Mouse (Mus musculus) heart, postnatal 14 days (tissue): ENCODE results near the gene Syt2. TPM values are rescaled to one million over a fixed set of nuclear protein-coding genes. Genes with fewer than 3 reads are reported as not detected.

Experiments used
- DNase-seq, 2 experiments: peaks; one replicate each; pipeline ENCODE4 v3.0.0; 2021 to 2022
- intact Hi-C: fragments of 180-260 bp; cut with DNase I; formaldehyde crosslinking; loops from one replicate; pipeline ENCODE4 v1.15.1; 2025
- total RNA-seq, 2 experiments: library from RNA; stranded (reverse); gene quantifications; 2 replicates each; pipeline ENCODE4 v1.2.3; 2021

The Syt2 gene
- total RNA-seq, 2 experiments from 2014 or later, result not detected

DNA sequence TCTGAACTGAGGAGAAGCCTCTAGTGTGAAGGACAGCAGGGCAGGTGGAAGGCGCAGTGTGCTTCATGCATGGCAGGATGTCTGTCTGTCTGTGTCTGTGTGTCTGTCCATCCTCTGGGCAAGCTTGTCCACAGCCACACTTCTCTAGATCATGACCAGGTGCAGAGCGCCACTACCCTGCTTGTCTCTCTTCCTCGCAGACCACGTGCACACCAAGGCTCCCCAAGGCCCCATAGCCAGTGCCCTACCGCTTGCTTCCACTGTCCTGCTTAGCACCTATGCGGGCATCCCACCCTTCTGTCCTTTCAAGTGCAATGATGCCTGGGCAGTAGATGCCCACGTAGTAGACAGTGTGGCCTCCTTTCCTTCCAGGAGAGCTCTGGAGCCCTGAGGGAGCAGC lies 80.0 kb downstream of the Syt2 start:
- intact Hi-C loops, result loop anchor here (5.0 to 10.0 kb wide), 3 partner anchors 101 to 238 kb away; partner anchors contain the start of gene Ube2t

DNA sequence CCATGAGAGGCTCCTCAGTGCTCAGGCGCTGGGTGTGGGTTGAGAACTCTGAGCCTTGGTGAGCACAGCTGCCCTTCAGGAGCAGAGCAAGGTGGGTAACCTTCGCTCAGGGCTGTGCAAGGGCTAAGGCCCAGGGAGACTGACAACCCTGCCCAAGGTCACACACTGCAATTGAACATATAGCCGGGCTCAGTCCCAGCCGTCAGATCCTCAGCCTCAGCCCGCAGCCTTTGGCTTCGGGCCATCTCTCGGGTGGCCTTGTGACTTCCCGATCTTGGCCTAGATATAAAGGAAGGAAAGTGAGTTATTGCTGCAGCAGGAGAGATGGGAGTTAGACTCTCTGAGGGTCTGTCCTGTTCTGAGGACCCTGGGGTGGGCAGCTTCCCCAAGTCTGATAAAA lies 80.8 kb downstream of the Syt2 start:
- intact Hi-C loops, result loop anchor here (5.0 to 10.0 kb wide), 3 partner anchors 100 to 238 kb away; partner anchors contain the start of gene Ube2t
- DNase-seq, result no peak

More for the DNA sequence above, 80.0 kb downstream of the Syt2 start:
- DNase-seq, result no peak

DNA sequence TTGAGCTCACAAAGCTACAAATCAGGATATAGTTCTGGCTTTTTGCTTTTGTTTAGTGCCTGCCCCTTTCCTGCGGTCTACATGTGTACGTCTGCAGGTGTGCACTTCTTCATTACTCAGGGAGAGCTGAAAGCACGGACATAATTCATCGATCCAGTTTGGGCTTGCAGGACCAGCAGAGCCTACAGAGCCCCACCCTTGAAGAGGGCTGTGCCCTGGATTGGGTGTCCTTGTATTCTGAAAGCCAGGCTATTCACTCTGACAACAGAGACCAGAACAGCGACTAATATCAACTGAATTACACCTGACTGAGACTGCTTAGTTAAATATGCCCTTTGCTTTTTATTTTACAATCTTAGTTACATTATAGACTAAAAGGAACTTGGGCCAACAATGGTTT lies 87.2 kb downstream of the Syt2 start:
- DNase-seq, result no peak
- intact Hi-C loops, result no loop called here

DNA sequence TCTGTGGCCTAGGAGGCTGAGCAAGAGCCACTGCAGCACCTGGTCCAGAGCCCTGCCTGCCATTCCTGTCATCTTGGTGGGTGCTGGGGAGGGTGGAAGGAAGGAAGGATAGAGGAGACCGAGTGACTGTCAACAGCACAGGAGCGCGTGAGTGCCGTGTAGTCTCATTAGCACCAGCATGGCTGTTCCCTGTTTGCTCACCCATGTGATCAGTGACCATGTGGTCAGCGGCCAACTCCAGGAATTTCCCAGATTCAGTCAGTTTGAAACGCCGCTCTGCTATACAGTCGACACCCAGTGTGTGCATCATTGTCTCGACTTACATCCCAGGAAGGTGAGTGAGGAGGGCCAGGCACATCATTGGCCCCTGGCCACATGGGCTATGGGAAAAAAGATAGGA lies 91.0 kb downstream of the Syt2 start:
- intact Hi-C loops, result no loop called here
- no peak for DNase-seq

DNA sequence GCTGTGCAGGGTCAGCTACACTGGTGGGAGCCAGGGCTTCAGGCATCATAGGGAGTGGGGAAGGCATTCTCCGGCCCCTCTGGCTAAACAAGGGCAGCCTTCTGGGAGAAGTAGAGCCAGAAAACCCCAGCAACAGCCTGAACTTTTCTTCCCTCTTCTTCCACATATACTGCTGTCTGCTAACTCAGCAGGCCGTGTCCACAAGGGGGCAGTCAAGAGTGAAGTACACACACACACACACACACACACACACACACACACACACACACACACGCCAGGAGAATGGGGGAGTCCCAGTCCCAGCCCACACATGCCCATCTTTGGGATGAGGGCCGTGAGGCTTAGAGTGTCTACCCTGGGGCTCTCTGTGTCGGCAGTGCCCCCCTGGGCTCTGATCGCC lies 95.0 kb downstream of the Syt2 start:
- DNase-seq, result peak in 1 of 2 experiments; percentile 49
- intact Hi-C loops, result no loop called here

DNA sequence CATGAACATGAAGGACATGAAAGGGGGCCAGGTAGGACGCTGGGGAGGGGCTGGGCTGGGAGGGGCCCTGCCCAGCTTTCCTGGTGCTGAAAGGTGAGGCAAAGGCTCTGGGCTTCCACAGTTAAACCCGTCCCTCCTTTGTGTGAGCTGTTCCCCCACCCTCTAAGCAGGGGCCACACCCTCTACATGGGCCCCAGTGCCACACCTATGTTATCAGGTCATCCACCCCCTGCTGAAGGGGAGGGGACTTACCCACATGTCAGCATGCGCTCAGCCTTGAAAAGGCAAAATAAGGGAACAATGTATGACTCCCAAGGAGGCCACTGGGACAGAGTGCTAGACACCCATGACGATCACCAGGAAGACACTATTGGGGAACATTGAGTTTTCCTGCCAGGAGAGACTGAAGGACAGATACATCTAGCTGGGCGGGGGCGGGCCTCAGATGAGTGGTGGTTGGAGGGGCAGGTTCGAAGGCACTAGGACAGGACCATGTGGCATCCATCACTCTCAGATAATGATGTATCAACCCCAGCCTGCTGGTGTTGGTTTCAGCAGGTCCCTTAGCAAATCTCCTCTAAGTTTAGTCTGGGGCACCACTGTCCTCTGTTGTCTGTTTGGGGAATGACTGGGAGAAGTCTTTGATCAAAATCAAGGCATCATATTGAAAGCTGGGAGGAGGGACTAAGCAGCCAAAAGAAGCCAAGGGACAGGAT lies 95.6 kb downstream of the Syt2 start:
- DNase-seq, result no peak
- intact Hi-C loops, result no loop called here

DNA sequence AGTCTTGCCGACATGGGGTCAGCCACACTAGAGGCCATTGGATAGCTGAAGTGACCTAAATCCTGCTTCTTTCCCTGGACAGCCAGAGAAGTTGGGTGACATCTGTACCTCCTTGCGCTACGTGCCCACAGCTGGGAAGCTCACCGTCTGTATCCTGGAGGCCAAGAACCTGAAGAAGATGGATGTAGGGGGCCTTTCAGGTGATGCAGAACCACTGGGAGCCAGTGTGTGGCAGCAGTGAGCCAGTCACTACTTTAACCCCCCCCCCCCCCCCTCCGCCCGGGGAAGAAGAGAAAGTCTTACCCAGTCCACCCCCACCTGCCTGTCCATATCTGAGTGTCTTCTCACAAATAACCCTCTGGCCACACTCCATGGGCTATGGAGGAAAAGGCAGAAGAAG lies 99.2 kb downstream of the Syt2 start:
- intact Hi-C loops, result loop anchor here (2.0 kb wide), 1 partner anchor 87 kb away; no protein-coding TSS in a partner anchor
- DNase-seq, result peak; percentile 41 to 64

DNA sequence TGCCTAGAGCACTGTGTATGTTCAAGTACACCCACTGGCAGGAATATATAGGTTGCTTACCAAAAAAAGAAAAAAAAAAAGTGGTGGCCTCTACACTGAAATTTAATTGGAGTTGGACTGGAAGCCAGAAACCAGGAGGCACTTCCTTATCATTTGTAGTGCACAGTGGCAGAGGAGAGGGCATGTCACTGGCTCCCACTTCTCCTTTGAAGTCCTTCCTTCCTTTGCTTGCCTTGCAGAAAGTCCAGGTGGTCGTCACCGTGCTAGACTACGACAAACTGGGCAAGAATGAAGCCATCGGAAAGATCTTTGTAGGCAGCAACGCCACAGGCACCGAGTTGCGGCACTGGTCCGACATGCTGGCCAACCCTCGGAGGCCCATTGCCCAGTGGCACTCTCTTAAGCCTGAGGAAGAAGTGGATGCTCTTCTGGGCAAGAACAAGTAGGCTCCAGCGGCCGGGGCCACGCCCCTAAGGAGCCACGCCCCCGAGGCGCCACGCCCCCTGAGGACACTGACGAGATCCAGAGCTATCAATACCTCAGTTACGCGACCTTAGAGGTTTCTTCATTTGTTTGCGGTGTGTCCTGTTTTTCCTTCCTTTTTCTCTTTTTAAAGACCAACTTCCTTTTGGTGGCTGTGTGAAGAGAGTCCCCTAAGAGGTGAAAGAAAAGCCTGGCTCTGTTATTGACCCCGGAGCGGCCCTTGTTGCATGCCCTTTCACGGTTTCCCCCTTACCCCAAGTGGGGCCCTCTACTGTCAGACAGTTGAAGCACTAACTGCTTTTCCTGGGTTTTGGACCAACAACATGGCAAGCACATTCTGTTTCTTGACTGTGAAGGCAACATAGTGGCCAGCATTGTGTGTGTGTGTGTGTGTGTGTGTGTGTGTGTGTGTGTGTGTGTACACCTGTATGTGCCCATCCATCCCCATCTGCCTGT lies 101.0 kb downstream of the Syt2 start:
- peak; percentile 47 to 63 for DNase-seq

DNA sequence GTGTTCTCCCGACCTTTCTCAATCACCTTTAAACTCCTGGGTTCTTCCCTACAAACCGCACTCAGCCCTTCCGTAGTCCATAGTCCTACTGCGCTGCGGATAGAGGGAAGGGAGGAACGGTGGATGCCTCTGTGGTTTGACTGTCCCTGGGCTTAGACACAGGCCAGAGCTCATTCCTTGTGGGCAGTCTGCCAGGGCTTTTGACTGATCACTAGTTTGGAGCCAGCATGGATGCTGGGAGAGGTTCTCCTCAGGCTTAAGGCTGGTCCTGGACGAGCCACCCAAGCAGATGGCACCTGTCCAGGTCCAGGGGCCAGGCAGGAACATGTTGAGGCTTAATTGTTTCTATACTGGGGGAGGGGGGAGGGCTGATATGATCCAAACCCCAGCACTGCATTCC lies 103.4 kb downstream of the Syt2 start:
- peak; percentile 63 to 77 for DNase-seq
- intact Hi-C loops, result no loop called here

More for the DNA sequence above, 101.0 kb downstream of the Syt2 start:
- intact Hi-C loops, result no loop called here

DNA sequence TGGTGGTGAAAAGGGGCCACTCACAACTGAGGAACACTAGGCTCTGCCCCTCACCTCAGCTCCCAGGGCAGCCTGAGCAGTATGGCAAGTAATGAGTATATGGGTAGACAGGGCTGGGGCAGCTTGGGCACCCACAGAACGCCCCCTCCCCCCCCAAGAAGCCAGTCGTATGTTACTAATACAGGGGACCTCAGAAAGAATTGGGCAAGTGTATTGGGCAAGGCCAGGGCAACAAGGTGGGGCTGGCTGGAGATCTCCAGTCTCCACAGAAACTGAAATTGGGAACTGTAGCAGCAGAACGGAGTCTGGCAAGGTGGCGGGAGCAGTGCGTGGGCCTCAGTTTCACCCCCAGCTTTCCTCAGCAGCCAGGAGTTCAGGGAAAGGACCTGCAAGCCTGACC lies 106.0 kb downstream of the Syt2 start:
- intact Hi-C loops, result no loop called here
- DNase-seq, result no peak

DNA sequence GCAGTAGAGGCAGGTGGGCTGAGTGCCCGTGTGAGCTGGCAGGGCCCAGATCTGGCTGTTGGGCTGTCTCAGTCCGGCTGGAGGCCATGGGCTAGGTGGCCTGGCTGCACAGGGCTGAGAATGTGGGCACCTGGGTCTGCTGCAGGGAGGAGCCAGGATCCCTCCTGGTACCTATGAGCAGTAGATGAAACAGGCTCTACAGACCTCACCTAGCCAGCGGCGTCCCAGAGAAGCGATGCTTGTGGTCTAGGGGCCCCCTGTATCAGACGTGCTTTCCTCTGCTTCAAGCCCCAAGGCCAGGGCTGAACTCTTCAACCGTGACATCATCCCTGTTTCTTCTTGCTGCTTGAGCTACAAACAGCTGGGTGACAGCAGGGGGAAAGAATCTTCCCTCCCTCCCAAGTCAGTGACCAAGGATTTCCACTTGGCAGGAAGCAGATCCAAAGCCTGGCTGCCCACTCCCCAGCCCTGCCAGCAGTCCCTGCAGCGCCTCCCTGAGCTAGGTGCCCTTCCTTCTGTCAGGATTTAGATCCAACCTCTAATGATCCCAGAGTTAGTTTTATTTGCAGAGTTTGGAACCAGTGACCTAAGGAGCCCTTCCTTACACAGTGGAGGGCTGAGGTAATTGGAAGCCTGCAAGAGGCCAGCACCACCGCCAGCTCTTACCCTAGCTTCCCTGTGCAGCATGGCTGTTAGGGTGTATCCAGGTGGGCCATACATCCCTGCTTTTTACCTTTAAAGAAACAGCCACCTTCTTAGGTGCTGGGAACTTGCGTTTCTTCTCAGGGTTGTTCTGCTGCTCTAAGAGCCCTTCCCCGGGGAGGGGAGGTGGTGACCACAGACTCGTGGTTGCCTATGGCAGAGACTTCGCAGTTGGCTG lies 107.5 kb downstream of the Syt2 start:
- intact Hi-C loops, result no loop called here
- DNase-seq, result peak; percentile 39 to 67

DNA sequence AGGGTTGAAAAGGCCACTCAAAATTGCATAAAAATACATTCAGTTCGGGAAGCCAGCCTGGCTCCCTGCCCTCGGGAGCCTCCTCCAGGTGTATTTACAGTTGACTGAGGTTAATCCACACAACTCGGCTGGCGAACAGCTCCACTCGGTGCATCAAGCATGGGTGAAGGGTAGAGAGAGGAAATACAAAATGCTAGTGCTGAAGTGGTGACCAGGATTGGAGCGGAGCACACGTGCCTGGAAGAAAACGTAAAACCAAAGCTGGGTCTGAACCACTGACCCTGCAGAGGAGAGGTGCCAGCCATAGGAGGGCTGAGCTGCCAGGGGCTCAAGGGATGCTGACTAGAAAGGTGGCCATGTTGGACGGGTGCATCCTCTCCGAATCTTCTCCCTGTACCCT lies 108.3 kb downstream of the Syt2 start:
- no peak for DNase-seq
- intact Hi-C loops, result no loop called here

DNA sequence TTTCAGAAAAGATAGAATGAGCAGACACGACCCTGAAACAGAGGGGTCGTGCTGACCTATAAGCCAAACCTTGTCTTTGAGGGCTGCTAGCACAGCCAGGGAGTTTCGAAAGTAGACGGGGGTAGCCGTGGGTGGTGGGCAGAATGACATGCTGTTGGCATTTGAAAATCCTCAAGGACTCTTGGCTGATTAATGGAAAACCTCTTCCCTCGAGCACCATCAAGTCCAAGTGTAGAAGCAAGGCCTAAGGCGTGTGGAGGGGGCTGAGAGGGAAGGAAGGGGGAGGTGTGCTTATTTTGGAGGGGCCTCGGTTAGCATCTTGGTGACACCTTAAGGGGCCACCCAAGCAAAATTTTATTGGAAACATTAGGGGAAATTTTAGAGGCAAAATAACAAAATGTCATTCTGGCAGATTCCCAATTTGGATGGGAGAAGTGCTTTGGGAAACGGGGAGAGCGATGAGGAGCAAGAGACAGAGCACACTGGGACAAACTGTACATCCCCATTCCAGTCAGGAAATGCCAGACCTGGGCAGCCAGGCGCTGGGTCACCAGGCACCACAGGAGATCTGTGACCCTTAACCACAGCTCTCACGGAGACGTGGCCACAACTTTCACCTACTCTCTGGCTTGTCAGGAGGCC lies 109.2 kb downstream of the Syt2 start:
- intact Hi-C loops, result no loop called here
- no peak for DNase-seq

DNA sequence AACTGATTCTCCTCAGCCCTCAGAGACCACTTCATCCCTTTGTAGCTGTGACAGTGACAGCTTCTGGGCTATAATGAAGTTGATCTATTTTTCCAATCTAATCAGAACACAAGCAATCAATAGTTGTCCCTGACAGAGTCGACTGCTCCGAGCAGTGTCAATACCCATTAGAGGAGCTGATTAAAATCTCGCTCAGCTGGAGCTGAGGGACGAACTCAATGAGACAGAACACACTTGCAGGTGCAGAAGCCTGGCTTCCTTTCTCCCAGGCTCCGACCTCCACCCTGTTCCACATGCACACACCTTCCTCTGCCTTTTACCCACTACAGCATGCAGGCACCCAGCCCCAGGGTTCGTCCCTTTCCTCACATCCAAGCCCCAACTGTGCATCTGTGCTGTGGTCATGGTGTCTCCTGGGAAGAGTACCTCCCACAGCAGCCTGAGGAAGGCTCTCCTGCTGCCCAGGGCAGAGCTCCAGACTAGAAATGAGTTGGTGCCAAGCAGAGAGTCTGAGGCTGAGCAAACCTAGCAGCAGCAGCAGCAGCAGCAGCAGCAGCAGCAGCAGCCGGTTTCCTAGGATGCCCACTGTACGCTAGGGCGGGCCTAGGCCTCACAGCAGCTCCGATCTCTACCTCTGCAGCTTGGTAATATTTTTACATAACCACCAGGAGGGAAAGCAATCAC lies 109.9 kb downstream of the Syt2 start:
- no peak for DNase-seq
- intact Hi-C loops, result no loop called here

DNA sequence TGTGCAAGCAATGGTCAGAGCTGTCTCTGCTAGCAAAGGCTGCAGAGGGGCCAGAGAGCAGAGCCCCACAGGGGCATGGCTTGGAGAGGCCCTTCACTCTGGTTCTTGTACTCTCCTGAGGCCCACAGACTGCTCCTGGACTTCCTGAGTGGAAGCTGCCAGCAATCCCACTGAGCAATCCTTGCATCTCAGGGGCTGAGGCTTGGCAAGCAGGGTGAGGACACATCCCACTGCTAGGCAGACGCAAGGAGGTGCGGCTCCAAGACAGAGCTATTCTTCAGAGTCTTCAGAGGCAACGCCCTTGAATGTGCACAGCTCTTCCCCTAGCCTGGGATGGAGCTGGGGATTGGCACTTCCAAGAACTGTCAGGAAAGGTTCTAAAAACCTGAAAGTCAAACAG lies 110.8 kb downstream of the Syt2 start:
- intact Hi-C loops, result no loop called here
- DNase-seq, result no peak

DNA sequence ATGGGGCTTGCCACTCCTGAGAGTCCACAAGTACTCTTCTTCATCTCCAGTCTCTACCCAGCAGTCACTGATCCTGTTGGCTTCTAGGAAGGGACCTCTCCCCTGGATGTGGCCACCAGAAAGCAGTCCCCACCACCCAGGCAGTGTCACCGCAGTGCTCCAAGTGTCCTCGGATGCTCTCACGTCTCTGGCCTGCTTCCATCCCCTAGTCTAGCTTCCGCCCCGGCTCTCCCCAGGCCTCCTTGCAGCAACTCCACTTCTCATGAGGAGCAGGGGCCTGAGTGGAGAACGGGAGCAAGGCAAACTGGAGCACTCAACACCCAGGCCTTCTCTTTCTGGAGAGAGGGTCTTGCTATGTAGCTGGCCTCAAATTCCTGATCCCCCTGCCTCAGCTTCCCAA lies 112.7 kb downstream of the Syt2 start:
- intact Hi-C loops, result no loop called here
- peak; percentile 48 to 70 for DNase-seq

DNA sequence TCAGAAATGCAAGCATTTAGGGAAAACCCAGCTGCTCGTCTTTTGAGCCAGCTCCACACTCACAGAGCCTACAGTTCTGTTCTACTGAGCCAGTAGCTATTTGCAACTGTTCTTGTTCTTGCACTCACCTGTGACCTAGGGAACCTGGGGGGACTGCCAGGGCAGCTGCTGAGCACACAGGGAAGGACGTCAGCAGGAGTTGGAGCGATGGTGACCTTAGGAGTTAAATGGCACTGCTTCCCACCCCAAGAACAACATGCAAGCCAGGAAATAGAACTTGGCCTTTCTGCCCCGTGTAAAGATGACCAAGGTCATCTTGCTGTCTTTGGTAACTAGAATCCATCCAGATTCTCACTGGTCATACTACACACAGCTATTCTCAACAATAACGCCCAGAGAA lies 114.2 kb downstream of the Syt2 start:
- DNase-seq, result no peak
- intact Hi-C loops, result loop anchor here (5.0 kb wide), 1 partner anchor 42 kb away; no protein-coding TSS in a partner anchor

DNA sequence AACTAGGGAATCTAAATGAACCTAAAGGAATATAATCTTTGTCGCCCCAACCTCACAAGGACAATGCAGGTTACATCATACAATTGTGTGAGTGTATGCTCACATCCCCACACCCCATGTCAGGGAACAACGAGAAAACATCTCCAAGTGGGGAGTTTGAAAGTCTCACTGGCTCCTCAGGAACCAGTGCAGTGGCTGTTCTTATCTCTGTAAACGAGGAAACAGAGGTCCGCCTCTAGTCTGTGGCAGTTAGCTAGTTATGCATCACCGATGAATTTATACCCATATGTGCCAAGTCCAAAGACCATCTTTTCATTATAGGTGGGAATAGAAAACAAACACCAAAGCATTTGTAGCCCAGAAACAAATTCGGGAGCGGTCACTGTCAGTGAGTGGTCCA lies 115.1 kb downstream of the Syt2 start:
- intact Hi-C loops, result loop anchor here (5.0 kb wide), 1 partner anchor 41 kb away; no protein-coding TSS in a partner anchor
- no peak for DNase-seq

DNA sequence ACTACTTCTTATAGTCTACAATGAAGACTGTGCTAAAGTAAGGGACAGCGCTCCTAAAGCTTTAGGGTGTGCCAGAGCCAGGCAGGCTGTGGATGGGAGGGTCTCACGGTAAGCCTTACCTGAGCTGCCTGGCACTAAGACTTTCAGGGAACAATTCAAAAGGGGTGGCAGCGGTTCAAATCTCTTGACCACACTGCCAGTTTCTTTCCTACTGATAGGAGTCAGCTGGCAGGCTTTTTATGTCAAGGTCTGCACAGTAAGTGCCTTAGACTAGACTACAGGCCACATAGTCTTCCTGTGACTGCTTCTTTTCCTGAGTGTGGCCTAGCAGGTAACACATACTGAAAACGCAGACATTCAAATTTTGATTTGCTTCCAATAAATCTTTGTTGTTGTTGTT lies 116.8 kb downstream of the Syt2 start:
- intact Hi-C loops, result loop anchor here (5.0 kb wide), 1 partner anchor 39 kb away; no protein-coding TSS in a partner anchor
- DNase-seq, result no peak
